Mouse (Mus musculus) forebrain, embryonic 14.5 days (tissue): ENCODE data around the gene Filip1l. TPM values are rescaled to one million over a fixed set of nuclear protein-coding genes. Genes with fewer than 3 reads are reported as not detected.

Experiments used
- ATAC-seq: fragments of 200-750 bp; cut with Nextera tagmentation; 2 replicates; pipeline ENCODE4 v1.8.0; 2017; ENCODE audit warnings: mild to moderate bottlenecking, moderate library complexity
- DNase-seq: peaks from one replicate; pipeline ENCODE4 v3.0.0-alpha.2; 2015; ENCODE audit warnings: low spot score
- H3K27ac ChIP-seq: fragments of 300-500 bp; sonication (generic); 2 replicates; pipeline ENCODE4 v1.5.1; 2014; ENCODE audit warnings: low read depth, mild to moderate bottlenecking, control low read depth, low read length, moderate library complexity
- H3K27me3 ChIP-seq: fragments of 300-500 bp; sonication (generic); replicated peaks from 2 replicates; pipeline ENCODE4 v1.6.1; 2014; ENCODE audit warnings: low read length, control low read depth, mixed read lengths; ENCODE audit not compliant: control insufficient read depth, insufficient read depth
- H3K36me3 ChIP-seq: fragments of 300-500 bp; sonication (generic); 2 replicates; pipeline ENCODE4 v1.6.1; 2014; ENCODE audit warnings: low read length, control low read depth; ENCODE audit not compliant: control insufficient read depth, insufficient read depth
- H3K4me1 ChIP-seq: fragments of 300-500 bp; sonication (generic); 2 replicates; pipeline ENCODE4 v1.6.1; 2014; ENCODE audit warnings: antibody characterized with exemption, low read length, control low read depth; ENCODE audit not compliant: control insufficient read depth, insufficient read depth
- H3K4me2 ChIP-seq: fragments of 300-500 bp; sonication (generic); 2 replicates; pipeline ENCODE4 v1.6.1; 2014; ENCODE audit warnings: mild to moderate bottlenecking, control low read depth, low read length
- H3K4me3 ChIP-seq: fragments of 300-500 bp; sonication (generic); 2 replicates; pipeline ENCODE4 v1.5.1; 2014; ENCODE audit warnings: low read depth, low read length, control low read depth
- H3K9ac ChIP-seq: fragments of 300-500 bp; sonication (generic); 2 replicates; pipeline ENCODE4 v1.6.1; 2014; ENCODE audit warnings: mild to moderate bottlenecking, low read length, control low read depth, moderate library complexity
- H3K9me3 ChIP-seq: fragments of 300-500 bp; sonication (generic); replicated peaks from 2 replicates; pipeline ENCODE4 v1.6.1; 2016; ENCODE audit warnings: low read length, control low read depth, mixed read lengths; ENCODE audit not compliant: control insufficient read depth
- WGBS: fragments of 180-500 bp; shearing (Covaris S2); extraction: QIAGEN DNeasy Blood & Tissue Kit; methylation state at CpG from one replicate; pipeline ENCODE4 v1.1.7; 2014; 5-methylcytosine and 5-hydroxymethylcytosine counted together
- polyA plus RNA-seq: library from polyadenylated mRNA; unstranded; fragments of >200 nt; fragmentation: Nextera tagmentation; extraction: Ambion mirVana; gene quantifications from 2 replicates; pipeline ENCODE4 v1.2.1, GENCODE M21; 2014

The Filip1l gene
- polyA plus RNA-seq, 1 experiment from 2014 or later = 2.2 TPM

DNA sequence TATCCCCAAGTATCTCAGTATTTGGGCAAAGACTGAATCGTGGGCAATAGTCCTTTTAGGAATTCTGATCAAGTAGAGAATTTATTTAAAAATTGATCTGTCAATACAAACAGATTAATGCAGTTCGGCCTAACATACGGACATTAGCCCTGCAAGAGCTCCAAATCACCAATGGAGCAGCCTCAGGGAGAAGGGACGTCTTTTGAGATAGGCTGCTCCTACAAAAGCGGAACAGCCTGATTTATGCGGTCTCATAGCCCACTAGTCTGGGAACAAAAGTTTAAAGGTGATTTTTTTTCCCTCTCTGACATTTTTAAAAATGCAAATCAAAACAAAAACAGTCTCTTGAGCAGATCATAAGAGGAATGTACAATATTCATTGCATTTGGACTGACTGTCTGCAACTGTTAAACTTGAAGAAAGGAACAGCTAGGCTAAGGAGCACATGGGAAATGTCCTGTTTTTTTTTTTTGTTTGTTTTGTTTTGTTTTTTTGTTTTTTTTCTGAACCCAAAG, 202.1 kb downstream of the Filip1l start:
- H3K36me3 ChIP-seq = no peaks in the 10 kb centered on the region
- 78% methylated on average over 6 of the region's 6 CpGs for WGBS
- H3K4me1 ChIP-seq = no peaks in the 10 kb centered on the region
- no peaks in the 10 kb centered on the region for H3K9me3 ChIP-seq
- ATAC-seq = no peak
- no peak overlapping the region for H3K4me2 ChIP-seq
- H3K9ac ChIP-seq = no peak overlapping the region
- H3K27ac ChIP-seq = no peak overlapping the region
- no peak for DNase-seq
- H3K27me3 ChIP-seq = no peaks in the 10 kb centered on the region
- no peak overlapping the region for H3K4me3 ChIP-seq

DNA sequence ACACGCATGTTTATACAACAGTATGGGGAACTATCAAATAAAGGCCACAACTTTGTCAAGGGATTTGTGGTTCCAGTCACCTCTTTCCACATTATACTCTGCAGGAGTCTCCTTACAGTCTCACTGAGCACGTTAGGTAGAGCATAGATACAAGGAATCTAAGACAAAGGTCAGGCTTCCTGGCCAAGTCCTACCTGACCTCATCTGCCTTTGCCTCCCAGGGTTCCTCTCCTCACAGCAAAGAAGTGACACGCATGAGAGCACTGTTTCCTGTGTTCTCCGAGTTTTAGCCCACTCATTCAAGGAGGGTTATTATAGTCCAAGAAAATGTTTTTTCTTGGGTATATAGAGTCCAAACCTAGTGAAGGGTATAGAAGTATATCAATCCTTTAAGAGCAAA, 202.8 kb downstream of the Filip1l start:
- H3K4me3 ChIP-seq = no peak overlapping the region
- 74% methylated on average over 4 of the region's 4 CpGs for WGBS

DNA sequence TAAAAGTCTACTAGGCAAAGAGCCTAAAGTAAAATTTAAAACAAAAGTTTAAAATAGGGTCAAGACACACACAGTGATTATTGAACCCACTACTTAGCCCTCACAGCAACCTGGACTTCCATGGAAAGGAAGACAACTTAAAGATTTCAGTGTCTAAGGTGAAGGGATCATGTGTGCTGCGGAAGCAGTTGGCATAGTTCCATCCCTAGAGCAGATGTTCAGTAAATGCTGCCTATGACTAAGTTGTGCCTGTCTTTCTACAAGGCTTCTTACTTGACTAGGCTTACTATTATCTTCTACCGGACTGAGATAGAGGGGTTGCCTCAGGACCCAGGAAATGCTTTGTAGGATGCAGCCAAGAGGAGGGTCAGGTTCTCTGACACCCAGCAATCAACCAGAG, 203.4 kb downstream of the Filip1l start:
- Histone ChIP-seq H3K27me3 (no peaks in the 10 kb centered on the region), H3K9ac (no peak overlapping the region), H3K27ac (no peak overlapping the region), H3K4me1 (no peaks in the 10 kb centered on the region), H3K4me3 (no peak overlapping the region), H3K9me3 (no peaks in the 10 kb centered on the region), H3K36me3 (no peaks in the 10 kb centered on the region), H3K4me2 (no peak overlapping the region)
- no peak for DNase-seq
- 78% methylated on average over 2 of the region's 2 CpGs for WGBS
- ATAC-seq = no peak

More for the DNA sequence above, 202.8 kb downstream of the Filip1l start:
- DNase-seq = no peak
- no peaks in the 10 kb centered on the region for H3K27me3 ChIP-seq
- no peak overlapping the region for H3K9ac ChIP-seq
- no peak for ATAC-seq
- H3K27ac ChIP-seq = no peak overlapping the region
- no peaks in the 10 kb centered on the region for H3K36me3 ChIP-seq
- no peaks in the 10 kb centered on the region for H3K4me1 ChIP-seq
- H3K9me3 ChIP-seq = no peaks in the 10 kb centered on the region
- H3K4me2 ChIP-seq = no peak overlapping the region

DNA sequence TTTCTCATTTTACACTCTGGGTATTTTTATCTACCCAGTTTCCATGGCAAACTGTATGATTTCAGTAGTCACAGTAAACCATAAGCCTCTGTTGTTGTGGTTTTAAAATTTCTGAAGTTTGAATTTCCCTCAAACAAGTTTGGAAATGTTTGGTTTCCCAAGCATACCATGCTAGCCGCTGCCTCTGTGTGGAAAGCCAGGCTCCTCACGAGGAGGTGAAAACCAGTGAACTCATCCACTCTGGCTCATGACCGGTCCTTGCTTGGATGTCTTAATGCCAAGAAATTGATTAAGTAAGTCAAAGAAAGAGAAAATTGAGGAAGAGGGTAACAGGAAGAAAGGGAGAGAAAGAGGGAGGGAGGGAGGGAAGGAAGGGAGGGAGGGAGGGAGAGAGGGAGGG, 205.4 kb downstream of the Filip1l start:
- Histone ChIP-seq H3K4me2 (no peak overlapping the region), H3K9me3 (no peaks in the 10 kb centered on the region), H3K4me1 (no peaks in the 10 kb centered on the region), H3K9ac (no peak overlapping the region), H3K27ac (no peak overlapping the region), H3K4me3 (no peak overlapping the region), H3K36me3 (no peaks in the 10 kb centered on the region), H3K27me3 (no peaks in the 10 kb centered on the region)
- ATAC-seq (no peak), DNase-seq (no peak)
- 94% methylated on average over 3 of the region's 3 CpGs for WGBS

DNA sequence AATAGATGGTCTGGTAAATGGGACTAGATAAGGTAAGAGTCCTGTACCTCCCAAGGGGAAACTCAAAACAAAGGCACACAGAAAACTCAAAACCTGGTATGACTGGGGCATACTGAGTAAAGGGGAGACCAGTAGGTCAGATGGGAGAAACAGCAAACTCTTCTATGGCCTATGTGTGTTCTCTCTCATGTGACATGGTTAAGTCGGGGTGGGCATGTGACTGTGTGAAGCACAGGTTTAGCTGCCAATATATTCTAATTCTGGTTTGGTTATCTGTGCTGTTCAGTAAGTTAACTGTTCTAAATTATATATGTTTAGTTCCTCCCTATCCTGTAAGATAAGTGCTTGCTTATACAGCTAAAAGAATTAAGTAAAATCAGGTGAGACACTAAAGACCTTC, 207.3 kb downstream of the Filip1l start:
- Histone ChIP-seq H3K9me3 (no peaks in the 10 kb centered on the region), H3K27ac (no peak overlapping the region), H3K36me3 (no peaks in the 10 kb centered on the region), H3K4me3 (no peak overlapping the region), H3K27me3 (no peaks in the 10 kb centered on the region), H3K9ac (no peak overlapping the region), H3K4me1 (no peaks in the 10 kb centered on the region), H3K4me2 (no peak overlapping the region)
- no peak for DNase-seq
- WGBS = 96% methylated on average over 1 of the region's 1 CpGs
- ATAC-seq = no peak

DNA sequence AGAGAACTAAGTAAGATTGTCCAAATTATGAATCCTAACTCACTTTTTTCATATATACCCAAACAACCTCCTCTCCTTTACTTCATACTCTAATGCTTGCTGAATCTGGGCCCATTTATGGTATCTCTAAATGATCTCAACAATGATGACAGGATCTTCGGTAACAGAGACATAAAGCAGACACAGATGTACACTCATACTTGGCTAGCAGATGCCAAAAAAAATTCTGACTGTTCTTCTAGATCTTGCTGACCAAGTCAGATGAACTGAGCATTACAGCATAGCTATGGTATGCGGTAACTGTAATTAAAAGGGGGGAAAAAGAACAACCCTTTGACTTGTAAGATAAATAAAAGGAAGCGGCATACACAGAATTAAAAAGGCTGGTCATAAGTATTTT, 210.6 kb downstream of the Filip1l start:
- no peaks in the 10 kb centered on the region for H3K36me3 ChIP-seq
- 89% methylated on average over 3 of the region's 3 CpGs for WGBS
- no peaks in the 10 kb centered on the region for H3K27me3 ChIP-seq
- H3K9me3 ChIP-seq = no peaks in the 10 kb centered on the region
- ATAC-seq (no peak), DNase-seq (no peak)
- H3K4me2 ChIP-seq = no peak overlapping the region
- no peak overlapping the region for H3K4me3 ChIP-seq
- no peak overlapping the region for H3K9ac ChIP-seq
- no peak overlapping the region for H3K27ac ChIP-seq
- H3K4me1 ChIP-seq = no peaks in the 10 kb centered on the region

DNA sequence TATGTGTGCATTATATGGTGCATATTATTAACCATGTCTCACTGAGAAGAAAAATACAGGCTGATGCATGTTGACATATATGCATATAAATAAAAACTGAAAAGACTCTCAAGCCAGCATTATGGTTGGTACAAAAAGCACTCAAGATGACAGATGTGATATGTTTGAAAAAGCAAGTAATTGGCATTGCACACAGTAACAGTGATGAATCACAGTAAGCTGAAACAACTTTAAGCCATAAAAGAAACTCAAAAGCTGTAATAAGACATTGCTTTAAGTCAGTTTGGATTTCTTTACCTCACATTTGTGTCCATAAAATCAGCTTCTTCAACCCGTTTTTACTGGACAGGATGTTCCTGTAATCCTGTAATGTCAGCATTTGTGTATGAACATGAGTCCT, 211.9 kb downstream of the Filip1l start:
- 76% methylated on average over 1 of the region's 1 CpGs for WGBS
- Histone ChIP-seq H3K27ac (no peak overlapping the region), H3K4me2 (no peak overlapping the region), H3K9me3 (no peaks in the 10 kb centered on the region), H3K4me3 (no peak overlapping the region), H3K9ac (no peak overlapping the region), H3K4me1 (no peaks in the 10 kb centered on the region), H3K27me3 (no peaks in the 10 kb centered on the region), H3K36me3 (no peaks in the 10 kb centered on the region)
- no peak for DNase-seq
- ATAC-seq = no peak

DNA sequence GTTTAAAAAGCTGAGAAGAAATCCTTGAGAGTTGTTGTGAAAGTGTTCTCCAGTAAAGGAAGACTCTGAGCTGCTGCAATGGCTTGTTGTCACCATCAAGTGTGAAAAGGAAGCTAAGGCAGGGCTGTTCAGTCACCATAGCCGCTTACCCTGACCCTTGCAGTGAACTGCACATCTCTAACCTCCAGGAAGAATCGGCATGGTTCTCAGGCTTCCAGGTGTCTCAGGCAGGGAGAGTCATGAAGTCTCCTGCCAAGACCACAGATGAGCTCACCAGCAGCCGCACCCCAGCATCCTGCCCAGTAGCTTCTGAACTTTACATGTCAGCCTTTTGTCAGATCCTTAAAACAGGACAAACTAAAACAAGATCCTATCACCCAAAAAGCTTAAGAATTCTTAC, 213.3 kb downstream of the Filip1l start:
- H3K4me1 ChIP-seq = no peaks in the 10 kb centered on the region
- H3K27me3 ChIP-seq = no peaks in the 10 kb centered on the region
- ATAC-seq = no peak
- no peaks in the 10 kb centered on the region for H3K36me3 ChIP-seq
- DNase-seq = no peak
- H3K27ac ChIP-seq = no peak overlapping the region
- H3K9me3 ChIP-seq = no peaks in the 10 kb centered on the region
- WGBS = 86% methylated on average over 3 of the region's 3 CpGs
- no peak overlapping the region for H3K4me3 ChIP-seq
- H3K4me2 ChIP-seq = no peak overlapping the region
- no peak overlapping the region for H3K9ac ChIP-seq

DNA sequence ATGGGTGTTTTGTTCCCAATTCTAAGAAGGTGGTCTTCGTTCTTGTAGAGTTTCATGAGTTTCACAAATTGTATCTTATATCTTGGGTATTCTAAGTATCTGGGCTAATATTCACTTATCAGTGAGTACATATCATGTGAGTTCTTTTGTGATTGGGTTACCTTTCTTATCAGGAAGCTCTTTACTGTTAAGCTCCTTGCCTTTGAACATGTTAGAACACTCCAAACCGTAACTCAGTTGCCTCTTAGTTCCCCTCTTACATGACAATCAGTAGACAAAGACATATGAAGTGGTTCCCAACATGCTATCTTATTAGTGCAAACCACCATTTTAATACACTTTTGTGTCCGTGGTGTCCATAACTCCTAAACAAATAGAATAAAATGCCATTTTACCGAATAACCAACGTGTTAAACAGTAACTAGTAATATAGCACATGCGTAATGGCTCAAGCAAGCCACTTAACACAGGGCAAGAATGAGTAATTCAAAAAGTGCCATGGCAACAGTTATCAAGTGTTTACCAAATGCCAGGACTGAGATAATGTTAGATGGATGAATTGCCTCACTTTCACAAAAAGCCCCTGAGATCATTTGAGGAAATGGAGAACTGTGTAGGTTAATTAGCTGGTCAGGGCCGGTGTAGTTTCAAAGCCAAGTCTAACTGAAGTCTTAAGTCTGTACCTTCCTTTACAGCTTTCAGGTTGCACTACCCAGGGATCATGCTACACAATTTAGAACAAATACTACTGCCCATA, 215.9 kb downstream of the Filip1l start:
- no peaks in the 10 kb centered on the region for H3K9me3 ChIP-seq
- no peak overlapping the region for H3K4me2 ChIP-seq
- DNase-seq (no peak), ATAC-seq (no peak)
- H3K27me3 ChIP-seq = no peaks in the 10 kb centered on the region
- H3K27ac ChIP-seq = no peak overlapping the region
- WGBS = 91% methylated on average over 7 of the region's 7 CpGs
- no peak overlapping the region for H3K4me3 ChIP-seq
- no peak overlapping the region for H3K9ac ChIP-seq
- H3K4me1 ChIP-seq = no peaks in the 10 kb centered on the region
- no peaks in the 10 kb centered on the region for H3K36me3 ChIP-seq
